Mouse (Mus musculus) right cerebral cortex, postnatal 25 days (tissue): ENCODE data around the gene Csk.
A peak's percentile ranks its signal among the peaks of the same experiment; 100 is the strongest.

Experiments
- DNase-seq: peaks from one replicate; pipeline ENCODE4 v3.0.0; 2022

Csk gene

DNA sequence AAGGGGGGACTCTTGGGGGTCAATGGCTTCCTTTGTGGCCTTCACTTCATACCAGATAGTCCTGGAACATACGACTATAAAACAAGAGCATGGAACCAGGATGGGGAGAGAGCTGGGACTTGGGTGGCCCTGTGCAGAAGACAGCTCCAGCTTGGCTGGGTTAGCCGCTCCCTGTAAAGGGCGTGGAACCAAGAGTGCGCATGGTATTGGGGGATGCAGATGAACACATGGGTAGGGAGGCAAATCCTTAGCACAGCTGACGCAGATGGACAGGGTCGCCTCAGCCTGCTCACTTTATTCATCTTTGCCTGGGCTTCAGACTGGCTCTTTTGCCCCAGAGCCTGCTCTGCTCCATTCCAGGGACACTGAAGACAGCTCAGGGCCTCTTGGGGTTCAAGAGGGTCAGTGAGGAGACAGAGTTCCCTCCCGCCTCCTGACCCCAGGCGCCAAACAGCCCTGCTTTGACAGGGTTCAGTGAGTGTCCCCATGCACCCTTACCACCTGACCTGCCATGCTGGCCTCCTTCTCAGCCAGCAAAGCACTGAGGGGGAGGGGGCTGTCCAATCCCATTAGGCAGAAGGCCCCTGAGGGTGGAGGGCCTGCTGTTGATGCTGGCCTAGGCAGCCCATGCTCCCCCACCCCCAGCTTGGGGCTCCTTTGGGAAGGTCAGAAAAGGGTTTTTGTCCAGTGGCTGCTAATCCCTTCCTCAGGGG is 54.4 kb downstream of the Csk start:
- DNase-seq = no peak

DNA sequence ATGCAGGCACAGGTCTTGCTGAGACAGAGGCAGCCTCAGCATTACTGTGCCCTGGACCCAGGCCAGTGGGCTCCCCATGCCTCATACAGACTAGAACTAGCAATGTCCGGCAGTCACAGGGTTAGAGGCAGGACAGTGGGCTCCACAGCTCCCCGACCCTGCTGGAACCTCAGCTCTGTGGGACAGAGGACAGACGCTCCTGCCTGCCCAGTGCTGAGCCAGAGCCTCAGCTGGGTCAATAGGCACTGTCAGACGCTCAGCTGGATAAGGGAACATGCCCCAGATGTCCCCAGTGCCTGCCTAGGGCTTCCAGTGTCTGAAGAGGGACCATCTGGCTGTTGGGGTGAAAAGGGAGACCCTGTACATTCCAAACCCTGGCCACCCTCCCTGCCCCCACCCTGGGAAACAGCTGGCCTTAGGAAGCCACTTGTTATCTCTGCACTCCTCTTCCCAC is 55.5 kb downstream of the Csk start:
- no peak for DNase-seq

DNA sequence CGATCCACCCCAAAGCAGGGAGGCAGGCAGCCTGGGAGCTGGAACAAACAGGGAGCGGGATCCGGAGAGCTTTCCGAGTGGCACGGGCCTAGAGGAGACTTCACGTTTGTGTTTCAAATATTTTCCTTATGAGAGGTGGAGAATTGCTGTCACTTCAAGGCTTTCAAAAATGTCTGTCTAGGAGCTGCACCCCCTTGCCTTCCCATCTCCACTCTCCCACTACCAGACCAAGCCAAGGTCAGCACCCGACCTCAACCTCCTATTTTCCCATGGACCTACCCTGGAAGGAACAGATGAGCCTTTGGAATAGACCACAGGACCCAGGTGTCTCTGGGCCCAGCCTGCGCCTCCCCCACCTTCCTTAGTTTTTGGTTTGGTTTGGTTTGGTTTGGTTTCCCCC is 56.2 kb downstream of the Csk start:
- DNase-seq = no peak

DNA sequence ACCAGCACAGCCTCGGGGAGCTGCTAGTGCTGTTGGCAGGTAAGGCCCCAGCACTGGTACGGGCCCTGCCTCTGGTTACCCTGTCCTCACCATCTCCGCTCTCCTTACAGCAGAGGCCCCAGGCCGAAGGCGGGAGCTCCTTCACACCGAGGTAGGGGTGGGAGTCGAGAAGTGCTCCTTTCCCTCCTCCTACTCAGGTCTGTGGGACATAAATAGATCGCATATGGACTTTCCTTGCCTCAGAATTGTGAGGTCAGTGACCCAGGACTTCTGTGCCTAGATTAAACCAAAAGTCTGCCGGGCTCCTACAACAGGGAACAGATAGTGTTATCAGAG is 59.3 kb downstream of the Csk start:
- DNase-seq = no peak

DNA sequence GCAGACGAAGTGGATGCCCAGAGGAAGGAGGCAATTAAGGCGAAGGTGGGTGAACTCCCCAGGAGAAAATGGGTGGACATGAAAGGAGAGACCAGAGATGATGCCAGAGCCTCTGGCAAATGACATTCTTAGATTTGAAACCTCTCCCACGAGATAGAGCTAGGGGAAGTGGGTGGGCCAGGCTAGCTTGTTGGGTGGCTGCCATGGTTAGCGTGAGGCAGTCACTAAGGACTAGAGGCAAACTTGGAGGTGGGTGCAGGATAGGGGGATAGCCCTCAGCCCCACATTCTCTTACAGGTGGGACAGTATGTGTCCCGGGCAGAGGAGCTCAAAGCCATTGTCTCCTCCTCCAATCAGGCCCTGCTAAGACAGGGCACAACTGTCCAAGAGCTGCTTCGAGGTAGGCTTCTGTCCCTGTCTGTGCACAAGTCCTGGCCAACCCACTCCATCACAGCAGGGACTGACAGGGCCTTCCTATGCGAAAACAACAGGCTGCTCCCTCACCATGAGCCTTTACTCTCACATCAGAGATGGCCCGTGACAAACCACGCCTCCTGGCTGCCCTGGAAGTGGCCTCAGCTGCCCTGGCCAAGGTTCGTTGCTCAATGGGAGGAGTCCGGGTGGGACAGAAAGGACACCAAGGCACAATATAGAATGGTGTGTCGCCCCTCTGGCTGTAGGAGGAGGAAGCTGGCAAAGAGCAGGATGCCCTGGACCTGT is 59.8 kb downstream of the Csk start:
- DNase-seq = no peak

DNA sequence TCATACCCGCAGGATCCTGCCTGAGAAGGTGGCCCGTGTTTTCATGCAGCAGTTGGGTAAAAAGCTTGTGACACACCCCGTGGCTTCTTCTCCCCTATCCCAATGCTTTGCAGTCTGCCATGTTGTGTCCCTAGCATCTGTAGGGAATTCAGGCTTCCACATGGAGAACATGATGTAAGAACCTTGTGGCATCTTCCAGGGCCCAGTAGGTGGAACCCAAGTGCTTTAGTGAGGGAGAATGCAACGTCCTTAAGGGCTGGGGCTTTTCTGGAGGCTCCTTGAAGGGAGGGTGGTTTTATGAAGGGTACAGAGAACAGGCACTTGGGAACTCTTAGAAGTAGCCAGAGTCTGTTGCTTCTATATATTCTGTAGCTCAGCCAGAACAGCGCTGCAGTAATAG is 62.7 kb downstream of the Csk start:
- no peak for DNase-seq

DNA sequence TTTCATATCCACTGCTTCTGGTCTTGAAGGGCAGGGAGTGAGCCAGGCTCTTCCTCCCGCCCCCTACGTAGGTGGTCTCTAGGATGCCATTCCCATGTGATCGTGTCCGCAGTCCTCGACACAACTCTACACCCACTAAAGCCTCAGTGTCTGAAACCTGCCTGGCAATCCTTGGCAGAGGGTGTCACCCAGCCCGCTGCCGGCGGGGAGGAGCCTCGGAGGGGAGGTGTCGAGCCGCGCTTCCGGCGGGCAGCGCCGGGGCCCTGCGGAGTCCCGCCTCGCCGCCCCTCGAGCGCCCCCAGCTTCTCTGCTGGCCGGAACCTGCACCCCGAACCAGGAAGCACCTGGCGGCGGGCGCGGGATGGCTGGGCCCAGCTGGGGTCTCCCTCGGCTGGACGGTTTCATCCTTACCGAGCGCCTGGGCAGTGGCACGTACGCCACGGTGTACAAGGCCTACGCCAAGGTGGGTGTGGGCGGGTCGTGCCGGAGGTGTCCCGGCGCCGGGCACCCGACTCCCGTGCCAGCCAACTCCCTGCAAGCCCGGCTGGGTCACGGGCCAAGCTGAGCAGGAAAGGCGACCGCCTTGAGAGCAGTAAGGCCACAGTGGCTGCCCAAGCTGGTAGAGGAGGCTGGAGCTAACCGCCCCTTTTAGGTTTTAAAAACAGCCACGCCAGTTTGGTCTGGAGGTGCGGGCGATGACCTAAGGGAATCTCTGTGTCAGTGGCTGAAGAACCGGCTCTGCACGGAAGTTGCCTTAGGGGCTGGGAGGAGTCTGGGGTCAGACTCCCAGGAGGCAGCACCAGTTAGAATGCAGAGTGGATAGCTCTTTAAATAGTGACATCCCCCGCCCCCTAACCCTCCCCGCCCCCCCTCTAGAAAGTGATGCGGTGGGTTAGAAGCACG is 64.0 kb downstream of the Csk start, which contains the start of gene Ulk3:
Ulk3 (plus strand) TSS at position 229 of the 903 bp plus-strand sequence.
- peak; percentile 86 for DNase-seq

DNA sequence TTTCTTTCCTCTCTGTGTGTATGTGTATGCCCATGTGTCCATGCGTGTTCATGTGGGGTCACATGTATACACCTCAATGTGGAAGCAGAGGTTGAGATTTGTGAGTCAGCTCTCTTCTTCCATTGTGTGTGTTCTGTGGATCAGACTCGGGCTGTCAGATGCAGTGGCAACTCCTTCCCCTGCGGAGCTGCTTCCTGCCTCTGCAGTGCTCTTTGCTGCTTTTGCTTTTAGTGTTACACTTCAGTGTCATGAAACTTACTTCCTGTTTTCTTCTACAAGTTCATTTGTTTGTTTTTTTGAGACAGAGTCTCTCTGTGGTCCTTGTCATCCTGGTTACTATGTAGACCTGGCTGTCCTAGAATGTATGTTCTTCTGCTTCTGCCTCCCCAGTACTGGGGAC is 68.4 kb downstream of the Csk start:
- no peak for DNase-seq

DNA sequence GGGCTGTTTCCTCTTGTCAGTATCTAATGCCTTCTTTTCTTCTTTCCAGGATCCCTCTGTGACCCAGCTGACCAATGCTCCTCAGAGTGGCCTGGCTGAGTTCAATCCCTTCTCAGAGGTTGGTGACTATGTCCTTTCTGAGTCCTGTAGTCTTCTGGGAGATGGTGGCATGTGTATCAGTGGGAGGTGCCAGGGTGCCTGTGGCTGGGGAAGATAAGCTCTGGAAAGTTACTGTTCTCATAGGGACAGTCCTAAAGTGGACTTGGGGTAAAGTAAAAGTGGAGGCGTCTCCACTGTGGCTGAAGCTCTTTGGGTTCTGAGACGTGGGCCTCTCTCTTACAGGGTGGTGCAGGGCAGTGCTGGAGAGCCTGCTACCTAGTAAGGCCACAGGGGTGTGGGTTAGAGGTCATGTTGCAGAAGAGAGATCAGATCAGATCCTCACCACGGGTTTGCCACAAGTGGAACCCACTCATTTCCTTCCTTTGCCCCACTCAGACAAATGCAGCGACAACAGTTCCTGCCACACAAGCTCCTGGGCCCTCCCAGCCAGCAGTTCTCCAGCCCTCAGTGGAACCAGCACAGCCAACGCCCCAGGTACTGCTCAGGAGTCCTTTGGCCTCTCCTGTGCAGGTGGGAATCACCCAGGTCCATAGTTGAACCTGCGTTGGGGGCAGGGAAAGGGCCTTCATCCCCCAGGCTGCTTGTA is 76.1 kb downstream of the Csk start:
- no peak for DNase-seq
